Mouse (Mus musculus) layer of hippocampus, adult 2 months (tissue): ENCODE measurements around the gene Lmbr1l. TPM values are rescaled to one million over a fixed set of nuclear protein-coding genes. Genes with fewer than 3 reads are reported as not detected.
"Not testable (repeated sequence)": the region's sequence is repeated elsewhere in the genome, so short reads cannot be mapped to it uniquely, and the experiment has no call there.

Experiments
- DNase-seq, 2 experiments: peaks; one replicate each; pipeline ENCODE4 v3.0.0; 2022; ENCODE audit warnings: low spot score in 2 of 2
- H3K27ac ChIP-seq: fragments of 200-600 bp; 2 replicates; pipeline ENCODE4 v1.8.1; 2022
- H3K4me3 ChIP-seq: fragments of 200-600 bp; 2 replicates; pipeline ENCODE4 v1.8.1; 2022; ENCODE audit warnings: mild to moderate bottlenecking
- CTCF ChIP-seq: fragments of 200-600 bp; conservative IDR thresholded peaks from 2 replicates; pipeline ENCODE4 v1.8.1; 2022; ENCODE audit warnings: antibody characterized with exemption, mild to moderate bottlenecking, moderate library complexity
- long read RNA-seq, 2 experiments: library from polyadenylated mRNA; stranded (forward); transcript quantifications; one replicate each; pipeline ENCODE4 v2.0.0; 2021; ENCODE audit warnings: borderline mapping rate in 2 of 2
- total RNA-seq, 2 experiments: library from RNA; stranded (reverse); gene quantifications; 2 replicates each; pipeline ENCODE4 v1.2.3; 2021

Lmbr1l gene
- 10 to 100 TPM; 17.0 to 20.6 TPM for total RNA-seq
- long read RNA-seq, experiment 1, partial matches to known transcripts, result 1 of 1 reads
- long read RNA-seq, experiment 1, other reads (novel, unspliced or antisense), result 0 of 1 reads
- long read RNA-seq, experiment 2, partial matches to known transcripts, result 2 of 3 reads
- long read RNA-seq, experiment 2, other reads (novel, unspliced or antisense), result 0 of 3 reads

GRCm38 (mm10) chr15:98917538-98918498 lies at the start of gene Lmbr1l:
TSS of gene Lmbr1l (minus strand) at chr15:98918231.
- DNase-seq, result peak; percentile 99 to 100
- H3K27ac ChIP-seq, result peak within 1 kb of the TSS; percentile 95
- TF ChIP-seq CTCF, result no peak; the same call in 1 of the 2 replicates
- H3K4me3 ChIP-seq, result peak within 1 kb of the TSS; percentile 82

DNA sequence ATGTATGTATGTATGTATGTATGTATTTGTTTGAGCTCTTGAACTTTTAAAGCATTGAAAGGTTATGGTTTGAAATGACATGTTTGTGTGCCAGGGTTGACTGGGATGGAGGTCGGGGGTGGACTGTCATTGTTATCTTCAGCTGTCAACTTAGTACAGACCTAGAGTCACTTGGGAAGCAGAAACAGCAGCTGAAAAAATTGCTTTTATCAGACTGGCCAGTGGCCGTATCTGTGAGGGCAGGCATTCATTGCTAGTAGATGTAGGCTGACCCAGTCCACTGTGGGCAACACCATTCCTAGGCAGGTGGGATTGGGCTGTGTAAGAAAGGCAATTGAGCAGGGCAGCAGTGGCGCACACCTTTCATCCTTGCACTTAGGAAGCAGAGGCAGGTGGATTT lies 41.5 kb upstream of the Lmbr1l start:
- Histone ChIP-seq H3K4me3 (no peak overlapping the region), H3K27ac (no peak overlapping the region)
- DNase-seq, result no peak
- no peak for TF ChIP-seq CTCF

DNA sequence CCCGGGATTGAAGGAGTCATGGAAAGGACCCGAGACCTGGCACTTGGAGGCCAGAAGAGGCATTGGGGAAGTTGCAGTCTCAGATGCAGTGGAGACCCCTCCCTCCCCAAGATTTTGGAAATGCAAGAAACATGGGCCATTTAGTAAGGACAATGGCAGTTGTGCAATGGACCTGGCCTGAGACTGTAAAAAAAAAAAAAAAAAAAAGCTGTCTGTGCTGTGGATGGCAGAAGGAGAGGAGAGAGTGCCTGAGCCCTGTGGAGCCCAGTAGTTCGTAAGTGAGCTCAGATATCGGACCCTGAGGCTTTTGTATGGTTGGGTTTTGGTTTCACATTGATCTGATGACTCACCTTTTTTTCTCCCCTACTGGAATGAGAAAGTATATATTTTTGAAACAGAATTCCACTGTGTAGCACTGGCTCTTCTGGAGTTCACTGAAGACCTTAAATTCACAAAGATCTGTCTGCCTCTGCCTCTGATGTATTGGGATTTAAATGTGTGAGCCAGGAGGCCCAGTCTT lies 40.9 kb upstream of the Lmbr1l start:
- no peak for DNase-seq
- 0 out of 2 replicates have a peak, but pooled peaks have one; percentile 3 for TF ChIP-seq CTCF
- H3K4me3 ChIP-seq, result no peak overlapping the region
- H3K27ac ChIP-seq, result no peak overlapping the region

GRCm38 (mm10) chr15:98957475-98957874 lies 39.4 kb upstream of the Lmbr1l start:
- no peak for DNase-seq
- TF ChIP-seq CTCF, result no peak
- no peak overlapping the region for H3K4me3 ChIP-seq
- no peak overlapping the region for H3K27ac ChIP-seq

DNA sequence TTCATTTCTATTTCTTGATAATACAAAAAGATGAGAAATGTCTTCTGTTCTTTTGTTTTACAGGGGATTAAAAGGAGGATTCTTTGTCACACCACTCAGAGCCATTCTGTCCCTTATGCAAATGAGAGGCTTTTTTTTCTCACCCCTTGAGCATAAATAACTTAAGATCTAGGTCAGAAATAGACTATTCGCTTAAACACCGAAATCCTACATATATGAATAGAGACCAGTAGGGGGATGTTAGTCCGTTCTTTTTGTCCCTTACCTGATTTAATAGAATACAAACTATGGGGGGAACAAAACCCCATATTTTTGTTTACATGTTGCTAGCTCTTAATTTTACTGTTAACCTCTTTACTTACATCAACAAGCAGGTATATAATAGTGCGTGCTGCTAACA lies 38.0 kb upstream of the Lmbr1l start:
- TF ChIP-seq CTCF, result peak; percentile 34
- Histone ChIP-seq H3K4me3 (no peak overlapping the region), H3K27ac (peak overlapping the region; percentile 43; the same call in 1 of the 2 replicates)
- DNase-seq, result no peak

DNA sequence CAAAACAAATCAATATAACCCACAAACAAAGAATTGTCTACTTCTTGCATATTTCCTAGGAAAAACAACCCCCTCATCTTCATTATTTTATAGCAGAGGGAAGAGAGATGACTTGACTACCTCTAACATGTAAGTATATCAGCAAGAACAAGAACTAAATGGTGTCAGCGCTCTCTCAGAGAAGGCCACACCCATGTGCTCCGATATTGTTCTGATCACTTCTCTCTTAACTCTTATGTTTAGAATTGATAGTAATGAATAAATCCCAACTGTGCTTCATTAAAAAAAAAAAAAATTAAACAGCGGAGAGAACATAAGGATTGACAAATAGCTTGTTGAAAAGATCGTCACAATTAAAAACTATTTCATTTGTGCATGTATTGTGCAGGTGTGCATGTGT lies 37.3 kb upstream of the Lmbr1l start:
- no peak for TF ChIP-seq CTCF

GRCm38 (mm10) chr15:98954425-98955253 lies 36.6 kb upstream of the Lmbr1l start:
- H3K4me3 ChIP-seq, result peak overlapping the region; percentile 83
- peak; percentile 44 to 60 for DNase-seq
- peak overlapping the region; percentile 99 for H3K27ac ChIP-seq
- no peak for TF ChIP-seq CTCF

More for the DNA sequence above, 37.3 kb upstream of the Lmbr1l start:
- DNase-seq, result no peak
- Histone ChIP-seq H3K4me3 (peak overlapping the region; percentile 83), H3K27ac (peak overlapping the region; percentile 99)

DNA sequence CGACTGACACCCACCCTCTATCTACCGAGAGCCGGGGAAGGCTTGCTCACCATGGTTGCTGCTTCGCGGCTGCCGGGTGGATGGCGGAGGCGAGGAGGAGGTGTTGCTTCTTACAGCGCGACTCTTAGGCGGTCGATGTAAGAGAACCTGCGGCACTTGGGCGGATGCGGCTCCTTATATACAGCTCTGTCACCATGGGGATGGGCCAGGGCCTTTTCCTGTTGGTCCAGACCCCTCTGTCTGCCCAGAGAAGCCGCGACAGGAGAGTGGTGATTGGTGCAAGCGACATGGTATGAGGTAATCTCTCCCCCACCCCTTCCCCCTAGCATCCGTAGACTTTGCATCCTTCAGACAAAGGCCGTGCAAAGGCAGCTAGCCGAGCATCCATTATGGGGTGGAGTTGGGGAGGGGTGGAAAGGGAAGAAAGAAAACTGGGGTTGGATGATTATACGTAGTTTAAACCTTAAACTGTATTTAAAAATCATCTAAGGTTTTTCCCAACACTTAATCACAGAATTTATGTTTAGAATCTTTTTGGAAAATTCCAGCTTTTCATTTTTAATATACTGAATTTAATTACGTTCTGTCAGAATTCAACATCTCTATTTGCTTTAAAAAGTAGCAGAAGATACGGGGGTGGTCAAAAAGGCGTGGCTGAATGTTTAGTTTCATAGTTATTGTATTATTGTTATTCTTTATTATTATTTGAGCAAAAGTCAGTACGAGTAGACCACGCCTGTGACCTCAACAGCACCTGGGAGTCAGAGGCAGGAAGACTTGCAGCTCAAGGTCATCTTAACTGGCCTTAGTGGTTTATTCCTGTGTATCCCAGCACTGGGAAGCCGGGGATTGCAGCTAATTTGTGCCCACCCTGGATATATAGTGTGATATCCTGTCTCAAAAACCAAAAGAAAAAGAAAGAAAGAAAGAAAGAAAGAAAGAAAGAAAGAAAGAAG lies 35.6 kb upstream of the Lmbr1l start, which contains the start of the genes Gm49450 and Tuba1a:
Gene Gm49450 (minus strand): TSS at position 151 of the 956 bp plus-strand sequence.
Gene Tuba1a (minus strand): TSS at position 303 of the 956 bp plus-strand sequence.
- TF ChIP-seq CTCF, result no peak
- DNase-seq, result peak; percentile 97 to 98
- peak within 1 kb of the TSS; percentile 99 for H3K27ac ChIP-seq
- H3K4me3 ChIP-seq, result peak within 1 kb of the TSS; percentile 83

DNA sequence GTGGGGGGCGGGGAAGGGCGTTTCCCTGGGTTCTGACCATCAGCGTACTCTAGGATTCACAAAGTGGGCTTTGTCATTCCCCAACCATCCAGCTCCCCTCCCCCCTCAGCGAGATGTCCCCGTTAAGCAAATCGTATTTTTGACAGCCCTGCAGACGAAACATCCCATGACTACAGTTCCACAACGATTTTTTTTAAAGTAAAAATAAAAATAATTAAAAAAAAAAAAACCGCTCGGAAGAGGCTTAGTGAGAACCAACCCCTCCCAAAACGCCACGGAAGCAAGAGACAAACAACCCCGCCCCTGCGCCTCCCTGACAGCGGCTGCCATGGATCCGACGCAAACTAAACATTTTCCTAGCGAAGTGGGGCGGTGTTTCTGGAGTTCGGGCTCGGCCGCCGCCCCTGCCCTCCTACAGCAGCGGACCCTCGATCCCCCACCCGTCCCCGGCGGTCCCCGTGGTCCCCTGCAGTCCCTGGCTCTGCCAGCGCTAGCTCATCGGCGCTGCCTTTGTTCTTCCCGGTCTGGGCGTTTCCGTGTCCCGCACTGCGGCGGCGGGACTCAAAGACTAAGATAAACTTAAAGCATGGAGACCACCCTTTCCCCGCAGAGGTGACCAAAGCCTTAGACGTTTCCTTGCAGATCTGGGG lies 34.8 kb upstream of the Lmbr1l start:
- Histone ChIP-seq H3K4me3 (peak overlapping the region; percentile 83), H3K27ac (peak overlapping the region; percentile 99)
- peak; percentile 76 for TF ChIP-seq CTCF
- DNase-seq, result peak; percentile 54 to 63

DNA sequence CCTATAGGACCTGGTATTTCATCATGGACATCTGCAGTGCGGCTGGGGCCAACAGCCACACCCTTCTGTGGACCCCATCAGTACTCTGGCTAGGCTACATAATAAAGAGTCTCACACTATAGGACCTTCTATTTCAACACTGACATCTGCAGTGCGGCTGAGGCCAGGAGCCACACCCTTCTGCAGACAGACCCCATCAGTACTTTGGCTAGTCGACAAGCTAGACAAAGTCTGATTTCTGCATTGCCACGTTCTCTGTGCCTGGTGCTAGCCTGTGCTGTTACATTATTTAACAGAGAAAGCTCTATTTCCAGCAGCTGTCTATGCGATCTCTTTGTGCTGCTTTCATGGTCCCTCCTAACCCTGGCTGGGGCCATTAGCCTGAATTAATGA lies 34.0 kb upstream of the Lmbr1l start:
- Histone ChIP-seq H3K4me3 (peak overlapping the region; percentile 83), H3K27ac (peak overlapping the region; percentile 99)
- DNase-seq, result no peak
- no peak for TF ChIP-seq CTCF

GRCm38 (mm10) chr15:98951122-98952062 lies 33.4 kb upstream of the Lmbr1l start:
- DNase-seq, result not testable (repeated sequence)
- Histone ChIP-seq H3K4me3 (peak overlapping the region; percentile 83), H3K27ac (peak overlapping the region; percentile 99)
